Mouse (Mus musculus) limb, embryonic 14.5 days (tissue): ENCODE results near the gene Tmem200a. TPM values are rescaled to one million over a fixed set of nuclear protein-coding genes. Genes with fewer than 3 reads are reported as not detected.
A peak's percentile ranks its signal among the peaks of the same experiment; 100 is the strongest.

Experiments used
- ATAC-seq: fragments of 200-750 bp; cut with Nextera tagmentation; 2 replicates; pipeline ENCODE4 v1.8.0; 2017; ENCODE audit warnings: low read depth, moderate number of reproducible peaks, moderate TSS enrichment; ENCODE audit not compliant: low FRiP score
- DNase-seq: peaks from one replicate; pipeline ENCODE4 v3.0.0-alpha.2; 2015; ENCODE audit warnings: low spot score
- H3K27ac ChIP-seq: fragments of 300-500 bp; sonication (generic); replicated peaks from 2 replicates; pipeline ENCODE4 v1.5.1; 2014; ENCODE audit warnings: low read depth, mild to moderate bottlenecking, low read length, moderate library complexity, mixed read lengths
- H3K27me3 ChIP-seq: fragments of 300-500 bp; sonication (generic); 2 replicates; pipeline ENCODE4 v1.6.1; 2014; ENCODE audit warnings: low read length, mixed read lengths; ENCODE audit not compliant: control insufficient read depth, insufficient read depth
- H3K36me3 ChIP-seq: fragments of 300-500 bp; sonication (generic); 2 replicates; pipeline ENCODE4 v1.6.1; 2014; ENCODE audit warnings: mild to moderate bottlenecking, low read length, moderate library complexity, mixed read lengths; ENCODE audit not compliant: control insufficient read depth, insufficient read depth
- H3K4me1 ChIP-seq: fragments of 300-500 bp; sonication (generic); 2 replicates; pipeline ENCODE4 v1.6.1; 2014; ENCODE audit warnings: antibody characterized with exemption, low read length, mixed read lengths; ENCODE audit not compliant: control insufficient read depth, insufficient read depth
- H3K4me2 ChIP-seq: fragments of 300-500 bp; sonication (generic); replicated peaks from 2 replicates; pipeline ENCODE4 v1.6.1; 2014; ENCODE audit warnings: low read depth, mild to moderate bottlenecking, low read length, moderate library complexity; ENCODE audit not compliant: severe bottlenecking
- H3K4me3 ChIP-seq: fragments of 300-500 bp; sonication (generic); replicated peaks from 2 replicates; pipeline ENCODE4 v1.5.1; 2014; ENCODE audit warnings: low read length
- H3K9ac ChIP-seq: fragments of 300-500 bp; sonication (generic); 2 replicates; pipeline ENCODE4 v1.6.1; 2014; ENCODE audit warnings: mild to moderate bottlenecking, low read depth, low read length, moderate library complexity; ENCODE audit not compliant: severe bottlenecking
- H3K9me3 ChIP-seq: fragments of 300-500 bp; sonication (generic); 2 replicates; pipeline ENCODE4 v1.6.1; 2016; ENCODE audit warnings: low read length; ENCODE audit not compliant: control insufficient read depth
- POLR2A ChIP-seq: fragments of 200-500 bp; IDR thresholded peaks from 2 replicates; pipeline ENCODE4 v1.8.0; 2012; ENCODE audit warnings: inconsistent platforms, mild to moderate bottlenecking, moderate library complexity, borderline replicate concordance; ENCODE audit not compliant: insufficient read depth, insufficient read length; ENCODE audit errors: extremely low read depth
- WGBS: fragments of 180-500 bp; shearing (Covaris S2); extraction: QIAGEN DNeasy Blood & Tissue Kit; methylation state at CpG from one replicate; pipeline ENCODE4 v1.1.7; 2014; 5-methylcytosine and 5-hydroxymethylcytosine counted together
- polyA plus RNA-seq, 2 experiments: library from polyadenylated mRNA; depleted of rRNA in 1 of 2; stranded (reverse) in 1 of 2; unstranded in 1 of 2; fragments of >200 nt; fragmentation: Nextera tagmentation in 1 of 2; extraction: Ambion mirVana in 1 of 2; gene quantifications; 2 replicates each; pipeline versions ENCODE4 v1.2.1 to v1.2.3; 2012 to 2014

The Tmem200a gene
- polyA plus RNA-seq, 2 experiments: 8.2 to 11.3 TPM

DNA sequence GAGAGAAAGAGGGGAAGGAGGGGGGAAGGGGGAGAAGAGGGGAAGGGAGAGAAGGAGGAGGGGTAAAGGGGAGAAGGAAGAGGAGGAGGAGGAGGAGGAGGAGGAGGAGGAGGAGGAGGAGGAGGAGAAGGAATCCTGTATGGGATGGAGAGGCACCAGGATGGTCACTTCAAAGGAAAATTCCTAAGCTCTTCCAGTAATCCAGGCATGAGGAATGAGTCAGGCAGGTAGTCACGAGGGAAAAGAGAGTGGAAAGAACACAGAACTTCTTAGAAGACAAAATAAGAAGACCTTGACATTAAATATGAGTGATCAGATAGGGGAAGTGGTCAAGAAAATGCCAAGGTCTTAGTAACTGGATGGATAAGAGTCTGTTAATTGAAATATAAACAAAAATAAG is 64.6 kb downstream of the Tmem200a start:
- H3K9ac ChIP-seq: no peak overlapping the region
- ATAC-seq (no peak), DNase-seq (no peak)
- WGBS: 59% methylated on average over 1 of the region's 1 CpGs
- no peak overlapping the region for H3K27ac ChIP-seq
- no peak for TF ChIP-seq POLR2A
- no peaks in the 10 kb centered on the region for H3K4me1 ChIP-seq
- no peaks in the 10 kb centered on the region for H3K27me3 ChIP-seq
- no peak overlapping the region for H3K4me2 ChIP-seq
- H3K36me3 ChIP-seq: no peaks in the 10 kb centered on the region
- H3K9me3 ChIP-seq: no peaks in the 10 kb centered on the region
- no peak overlapping the region for H3K4me3 ChIP-seq

GRCm38 (mm10) chr10:26008948-26009347 is 69.9 kb downstream of the Tmem200a start:
- H3K27ac ChIP-seq: no peak overlapping the region

GRCm38 (mm10) chr10:26005471-26005870 is 73.4 kb downstream of the Tmem200a start:
- no peaks in the 10 kb centered on the region for H3K4me1 ChIP-seq
- 89% methylated on average over 6 of the region's 6 CpGs for WGBS
- H3K36me3 ChIP-seq: no peaks in the 10 kb centered on the region
- ATAC-seq: no peak
- no peak for DNase-seq
- no peak overlapping the region for H3K4me2 ChIP-seq
- no peak overlapping the region for H3K27ac ChIP-seq
- no peaks in the 10 kb centered on the region for H3K9me3 ChIP-seq
- H3K9ac ChIP-seq: no peak overlapping the region
- H3K4me3 ChIP-seq: no peak overlapping the region
- TF ChIP-seq POLR2A: no peak
- H3K27me3 ChIP-seq: no peaks in the 10 kb centered on the region

More at GRCm38 (mm10) chr10:26008948-26009347, 69.9 kb downstream of the Tmem200a start:
- H3K9me3 ChIP-seq: no peaks in the 10 kb centered on the region
- no peak overlapping the region for H3K4me2 ChIP-seq
- H3K9ac ChIP-seq: no peak overlapping the region
- H3K27me3 ChIP-seq: no peaks in the 10 kb centered on the region
- no peaks in the 10 kb centered on the region for H3K4me1 ChIP-seq
- no peak overlapping the region for H3K4me3 ChIP-seq
- no peak for TF ChIP-seq POLR2A
- WGBS: 57% methylated on average over 5 of the region's 5 CpGs
- no peak for ATAC-seq
- peak; percentile 62 for DNase-seq
- H3K36me3 ChIP-seq: no peaks in the 10 kb centered on the region

- no peak overlapping the region for H3K4me2 ChIP-seq
- no peak for TF ChIP-seq POLR2A
- ATAC-seq (no peak), DNase-seq (no peak)
- H3K9ac ChIP-seq: no peak overlapping the region
- no peak overlapping the region for H3K4me3 ChIP-seq
- H3K27ac ChIP-seq: no peak overlapping the region
- H3K4me1 ChIP-seq: no peaks in the 10 kb centered on the region; the same call in 1 of the 2 replicates
- WGBS: 92% methylated on average over 2 of the region's 2 CpGs
- H3K36me3 ChIP-seq: no peaks in the 10 kb centered on the region
- no peaks in the 10 kb centered on the region for H3K9me3 ChIP-seq
- no peaks in the 10 kb centered on the region for H3K27me3 ChIP-seq
These were observed 78.0 kb downstream of the Tmem200a start for GRCm38 (mm10) chr10:26000893-26001292.

- no peak for TF ChIP-seq POLR2A
- Histone ChIP-seq H3K4me1 (no peaks in the 10 kb centered on the region; the same call in 1 of the 2 replicates), H3K4me3 (no peak overlapping the region), H3K36me3 (no peaks in the 10 kb centered on the region), H3K27me3 (no peaks in the 10 kb centered on the region), H3K4me2 (no peak overlapping the region), H3K9ac (no peak overlapping the region), H3K27ac (no peak overlapping the region), H3K9me3 (no peaks in the 10 kb centered on the region)
- ATAC-seq (no peak), DNase-seq (no peak)
- 82% methylated on average over 5 of the region's 5 CpGs for WGBS
These were observed 79.4 kb downstream of the Tmem200a start for GRCm38 (mm10) chr10:25999291-25999930.
